Mouse (Mus musculus): Measurements from ENCODE around the gene Rabepk.

DNA sequence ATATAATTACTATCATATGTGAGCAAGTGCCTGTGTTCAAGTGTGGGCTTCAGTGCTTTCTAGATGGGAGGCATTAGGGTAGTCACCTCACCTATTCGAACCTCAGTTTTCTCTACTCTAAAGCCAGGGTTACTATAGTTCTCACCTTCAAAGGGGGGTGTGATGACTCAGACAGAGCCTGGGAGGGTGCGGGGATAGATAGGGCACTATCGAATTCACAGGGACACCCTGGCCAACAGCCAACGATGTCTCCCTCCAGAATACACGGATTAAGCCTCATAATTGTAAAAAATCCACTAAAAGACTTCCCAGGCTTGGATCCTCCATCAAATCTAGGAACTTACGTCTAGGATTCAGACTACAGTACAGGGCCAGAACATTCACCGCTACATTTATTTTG is 4.3 kb downstream of the Rabepk start:
- TF ChIP-seq CTCF (IDR thresholded peaks at IDR 0.05; ENCODE audit: borderline replicate concordance, insufficient read depth, low read depth, low read length) (no peak), POLR2A (IDR thresholded peaks at IDR 0.05; ENCODE audit: borderline replicate concordance, insufficient read depth, low read length) (no peak)
